ENCODE assay signal across 9 mouse cellular contexts in genomic region chr7:80059064-80059838, GRCm38 (mm10). TPM values are rescaled to one million over a fixed set of nuclear protein-coding genes. Genes with fewer than 3 reads are reported as not detected.
DNase-seq lines count a peak whose midpoint lies in the region; ATAC-seq and TF ChIP-seq lines count a peak whose summit lies in the region.
"Had no signal": no experiment of that assay in that cellular context is flagged by ENCODE, and none has a peak within 500 bp of the region (broad histone marks: within the 10 kb centered on the region; RNA-seq: fewer than 3 reads in every experiment).

No protein-coding gene starts in this region.

- no peak overlapping the region for H3K4me3 ChIP-seq in kidney, adult 2 months (ENCODE audit: insufficient read depth, low read depth, low read length)
- H3K4me3 ChIP-seq in bone marrow macrophage, adult 2 months (ENCODE audit: insufficient read depth, low read length), result no peak overlapping the region

- TF ChIP-seq POLR2A in kidney, adult 2 months (IDR thresholded peaks at IDR 0.05; ENCODE audit: low read depth, low read length), result no peak
- TF ChIP-seq POLR2A in bone marrow macrophage, adult 2 months (IDR thresholded peaks at IDR 0.05; ENCODE audit: borderline replicate concordance, low read depth, low read length), result 0 out of 2 replicates have a peak, but pooled peaks have one; percentile 24

- H3K4me1 ChIP-seq in kidney, adult 2 months (ENCODE audit: control insufficient read depth, insufficient read depth, low read length), result peaks cover 52% of the 10 kb centered on the region
- H3K4me1 ChIP-seq in bone marrow macrophage, adult 2 months (ENCODE audit: control insufficient read depth, insufficient read depth, low read length), result peaks cover 86% of the 10 kb centered on the region

- H3K36me3 ChIP-seq in kidney, adult 2 months (ENCODE audit: control insufficient read depth, insufficient read depth, low read length), result no peaks in the 10 kb centered on the region

- peak; percentile 46 to 68 for ATAC-seq in hematopoietic stem cell, adult 5-6 weeks (replicated peaks in 1 of 2; ENCODE audit: insufficient read depth in 1 of 2, low FRiP score in 2 of 2, low TSS enrichment in 1 of 2, low read depth in 1 of 2, poor library complexity in 2 of 2, severe bottlenecking in 2 of 2)
- ATAC-seq in megakaryocyte progenitor cell, adult 5-6 weeks (replicated peaks; ENCODE audit: poor library complexity), result peak; percentile 67
- ATAC-seq in activated CD4-positive, CD25-positive, alpha-beta regulatory T cell, adult 4 months, result no peak

- H3K27me3 ChIP-seq in kidney, adult 2 months (replicated peaks; ENCODE audit: control insufficient read depth, insufficient read depth, low read length), result no peaks in the 10 kb centered on the region

- 68% methylated on average over 13 of the region's 13 CpGs for WGBS in kidney, adult 2 months

- TF ChIP-seq CTCF in kidney, adult 2 months (conservative IDR thresholded peaks at IDR 0.05; ENCODE audit: insufficient read depth, insufficient read length, low read depth, low read length), result no peak
- TF ChIP-seq CTCF in bone marrow macrophage, adult 2 months (IDR thresholded peaks at IDR 0.05; ENCODE audit: low read depth, low read length), result no peak

- no peak for DNase-seq in kidney, adult 2 months
- no peak for DNase-seq in kidney, postnatal 14 days
- no peak for DNase-seq in layer of hippocampus, adult 8-10 months (ENCODE audit: low spot score in 2 of 2)
- no peak for DNase-seq in right cerebral cortex, adult 2 months (ENCODE audit: low spot score in 2 of 2)
- DNase-seq: right cerebral cortex, adult 18-20 months had no signal

- peak overlapping the region; percentile 84 for H3K27ac ChIP-seq in kidney, adult 2 months (ENCODE audit: insufficient read depth, low read depth, low read length)
- H3K27ac ChIP-seq in bone marrow macrophage, adult 2 months (ENCODE audit: insufficient read depth, low read depth, low read length), result peak overlapping the region; percentile 94

RNA-seq across cellular contexts. Expression of gene Zfp710, which starts 34.6 kb away (rescaled TPM):
- polyA plus RNA-seq in kidney, adult 2 months (2012; rRNA removed), result 22.6 and 26.4 TPM in 2 replicates
- polyA plus RNA-seq in bone marrow macrophage, adult 2 months (2012; ENCODE audit: insufficient read depth, insufficient read length, missing spikeins), result 125 and 138 TPM in 2 replicates
- 18.9 and 19.7 TPM in 2 replicates for total RNA-seq in hematopoietic stem cell, adult 5-6 weeks (2017)
- 18.9 and 19.3 TPM in 2 replicates for total RNA-seq in megakaryocyte progenitor cell, adult 5-6 weeks (2015)
- total RNA-seq in megakaryocyte progenitor cell, adult 5-6 weeks (2017), result 22.7 and 23.6 TPM in 2 replicates
- total RNA-seq in layer of hippocampus, adult 8-10 months (2022), result 10 to 100 TPM; 24.3 to 30.2 (median 26.0) TPM
- polyA plus RNA-seq in activated CD4-positive, CD25-positive, alpha-beta regulatory T cell, adult 4 months (2017; shearing (Covaris generic)), result 1 to 10 TPM; 4.2 to 4.6 TPM

RNA-seq across cellular contexts. Expression of gene Idh2, which starts 55.9 kb away (rescaled TPM):
- 651 and 688 TPM in 2 replicates for polyA plus RNA-seq in kidney, adult 2 months (2012; rRNA removed)
- 48.6 and 55.9 TPM in 2 replicates for polyA plus RNA-seq in bone marrow macrophage, adult 2 months (2012; ENCODE audit: insufficient read depth, insufficient read length, missing spikeins)
- total RNA-seq in hematopoietic stem cell, adult 5-6 weeks (2017), result 180 and 242 TPM in 2 replicates
- total RNA-seq in megakaryocyte progenitor cell, adult 5-6 weeks (2015), result 267 and 274 TPM in 2 replicates
- 276 and 284 TPM in 2 replicates for total RNA-seq in megakaryocyte progenitor cell, adult 5-6 weeks (2017)
- total RNA-seq in layer of hippocampus, adult 8-10 months (2022), result 10 to 100 TPM; 67.5 to 83.7 (median 75.9) TPM
- polyA plus RNA-seq in activated CD4-positive, CD25-positive, alpha-beta regulatory T cell, adult 4 months (2017; shearing (Covaris generic)), result 10 to 100 TPM; 24.8 to 31.7 TPM
